Mouse (Mus musculus) limb, embryonic 12.5 days (tissue): ENCODE data around the gene Lrp8. TPM values are rescaled to one million over a fixed set of nuclear protein-coding genes. Genes with fewer than 3 reads are reported as not detected.

Experiments
- ATAC-seq: fragments of 200-750 bp; cut with Nextera tagmentation; 2 replicates; pipeline ENCODE4 v1.8.0; 2017; ENCODE audit warnings: low read depth, moderate TSS enrichment; ENCODE audit not compliant: insufficient number of reproducible peaks, insufficient read depth, low FRiP score, low TSS enrichment
- H3K27ac ChIP-seq: fragments of 300-500 bp; sonication (generic); 2 replicates; pipeline ENCODE4 v1.5.1; 2016; ENCODE audit warnings: mild to moderate bottlenecking, moderate library complexity
- H3K27me3 ChIP-seq: fragments of 300-500 bp; sonication (generic); 2 replicates; pipeline ENCODE4 v1.6.1; 2016; ENCODE audit warnings: mild to moderate bottlenecking, moderate library complexity
- H3K36me3 ChIP-seq: fragments of 300-500 bp; sonication (generic); 2 replicates; pipeline ENCODE4 v1.6.1; 2016; ENCODE audit warnings: mild to moderate bottlenecking, moderate library complexity
- H3K4me1 ChIP-seq: fragments of 300-500 bp; sonication (generic); replicated peaks from 2 replicates; pipeline ENCODE4 v1.6.1; 2016
- H3K4me2 ChIP-seq: fragments of 300-500 bp; sonication (generic); 2 replicates; pipeline ENCODE4 v1.6.1; 2016; ENCODE audit warnings: mild to moderate bottlenecking, moderate library complexity
- H3K4me3 ChIP-seq: fragments of 300-500 bp; sonication (generic); replicated peaks from 2 replicates; pipeline ENCODE4 v1.5.1; 2016; ENCODE audit warnings: mild to moderate bottlenecking
- H3K9ac ChIP-seq: fragments of 300-500 bp; sonication (generic); replicated peaks from 2 replicates; pipeline ENCODE4 v1.6.1; 2016; ENCODE audit warnings: mild to moderate bottlenecking, moderate library complexity
- H3K9me3 ChIP-seq: fragments of 300-500 bp; sonication (generic); 2 replicates; pipeline ENCODE4 v1.6.1; 2016; ENCODE audit warnings: mild to moderate bottlenecking, moderate library complexity
- WGBS: fragments of 180-500 bp; shearing (Covaris S2); methylation state at CpG from one replicate; pipeline ENCODE4 v1.1.7; 2016; 5-methylcytosine and 5-hydroxymethylcytosine counted together
- polyA plus RNA-seq: library from polyadenylated mRNA; unstranded; fragments of >200 nt; fragmentation: Nextera tagmentation; extraction: Ambion mirVana; gene quantifications from 2 replicates; pipeline ENCODE4 v1.2.1, GENCODE M21; 2016

The Lrp8 gene
- polyA plus RNA-seq, 1 experiment from 2014 or later, result 6.0 TPM

DNA sequence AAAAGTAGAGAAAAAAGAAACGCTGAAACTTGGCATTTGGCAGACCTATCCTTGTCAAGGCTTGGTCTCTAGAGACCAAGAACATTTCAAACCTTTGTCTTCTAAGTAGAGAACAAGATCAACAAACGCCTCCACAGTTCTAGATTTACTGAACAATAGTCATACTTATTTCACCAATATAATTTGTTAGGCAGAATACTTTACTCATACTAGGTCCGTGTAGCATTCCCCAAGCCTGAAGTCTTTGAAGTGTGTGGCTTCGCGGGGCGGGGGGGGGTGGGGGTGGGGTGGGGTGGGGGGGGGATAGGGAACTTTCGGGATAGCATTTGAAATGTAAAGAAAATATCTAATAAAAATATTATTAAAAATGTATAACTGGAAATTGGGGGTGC is 121.7 kb downstream of the Lrp8 start:
- no peaks in the 10 kb centered on the region for H3K27me3 ChIP-seq
- peak; percentile 49; the same call in 1 of the 2 replicates for ATAC-seq
- H3K27ac ChIP-seq, result peak overlapping the region; percentile 80; the same call in 1 of the 2 replicates
- peaks cover 12% of the 10 kb centered on the region for H3K4me1 ChIP-seq
- peak overlapping the region; percentile 74 for H3K4me3 ChIP-seq
- H3K36me3 ChIP-seq, result no peaks in the 10 kb centered on the region
- no peaks in the 10 kb centered on the region for H3K9me3 ChIP-seq
- WGBS, result 51% methylated on average over 7 of the region's 7 CpGs
- peak overlapping the region; percentile 83 for H3K9ac ChIP-seq
- peak overlapping the region; percentile 79 for H3K4me2 ChIP-seq

Other genes starting within 250 kb of the Lrp8 start
- gene Dmrtb1, start 118.0 kb upstream of the Lrp8 start, polyA plus RNA-seq, result 0.25 and 0.27 TPM in 2 replicates
- 255 and 288 TPM in 2 replicates for gene Magoh, start 77.5 kb downstream of the Lrp8 start, polyA plus RNA-seq
- gene 0610037L13Rik, start 87.6 kb downstream of the Lrp8 start, polyA plus RNA-seq, result 124 and 125 TPM in 2 replicates
- 32.7 and 36.1 TPM in 2 replicates for gene Cpt2, start 121.3 kb downstream of the Lrp8 start, polyA plus RNA-seq
- gene Slc1a7, start 166.1 kb downstream of the Lrp8 start, polyA plus RNA-seq, result not detected in 2 replicates